Mouse (Mus musculus): ENCODE measurements around the gene Emx1. TPM values are rescaled to one million over a fixed set of nuclear protein-coding genes. Genes with fewer than 3 reads are reported as not detected.

Emx1 gene
- total RNA-seq (2023), result not detected in 4 replicates

GRCm38 (mm10) chr6:85187340-85188211, at the start of gene Emx1:
Emx1 (plus strand) TSS chr6:85187438.

Other genes with a start within 250 kb of the Emx1 start
- 18.8 to 25.7 TPM (median 21.9 TPM) in 4 replicates for gene Exoc6b, start 117.9 kb upstream of the Emx1 start, total RNA-seq (2023)
- gene Spr, start 49.7 kb upstream of the Emx1 start, total RNA-seq (2023), result 4.4 to 6.5 TPM (median 4.8 TPM) in 4 replicates
- gene Sfxn5, start 146.0 kb downstream of the Emx1 start, total RNA-seq (2023), result 13.0 to 17.2 TPM (median 14.0 TPM) in 4 replicates
- 1.2 to 2.2 TPM (median 1.7 TPM) in 4 replicates for gene Rab11fip5, start 187.2 kb downstream of the Emx1 start, total RNA-seq (2023)
- gene Noto, start 236.4 kb downstream of the Emx1 start, total RNA-seq (2023), result not detected in 4 replicates
- 42.4 to 49.5 TPM (median 45.6 TPM) in 4 replicates for gene Smyd5, start 244.6 kb downstream of the Emx1 start, total RNA-seq (2023)

Data from B cell, adult 62 days (primary cell).